Mouse (Mus musculus): ENCODE data around the gene Bub1. TPM values are rescaled to one million over a fixed set of nuclear protein-coding genes. Genes with fewer than 3 reads are reported as not detected.

The Bub1 gene
- polyA plus RNA-seq (2015; fragmentation: Nextera tagmentation; extraction: Ambion mirVana) = 36.5 and 43.4 TPM in 2 replicates

DNA sequence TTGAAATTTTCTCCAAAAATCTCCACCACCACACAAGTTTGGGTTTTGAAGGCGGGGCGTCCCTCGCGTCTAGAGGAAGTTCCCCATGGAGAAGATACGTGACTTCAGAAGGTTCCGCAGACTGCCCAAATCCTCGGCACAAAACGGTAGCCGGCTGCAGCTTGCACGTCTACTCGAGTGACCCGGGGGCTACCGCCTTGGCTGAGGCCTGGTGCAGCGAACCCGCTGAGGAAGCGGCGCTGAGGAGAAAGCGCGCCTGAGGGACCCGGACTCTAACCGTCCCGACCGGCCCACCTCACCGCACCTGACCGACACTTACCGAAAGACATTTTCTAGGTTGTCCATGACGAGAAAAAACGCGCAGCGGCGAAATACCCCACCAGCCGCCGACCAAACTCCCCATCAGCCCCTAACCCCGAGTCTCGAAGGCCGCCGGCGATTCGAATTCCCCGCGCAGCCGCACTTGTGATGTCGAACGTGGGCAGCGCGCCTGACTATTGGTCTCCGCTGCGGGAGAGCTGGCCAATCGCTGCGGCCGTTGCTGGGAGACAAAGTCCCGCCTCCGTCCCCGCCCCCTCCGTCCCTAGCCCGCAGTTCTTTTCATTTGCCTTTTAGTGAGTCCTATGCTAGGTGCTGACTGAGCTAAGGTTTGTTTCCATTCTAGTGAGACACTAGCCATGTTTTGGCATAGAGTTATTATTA lies at the start of gene Bub1:
Gene Bub1 (minus strand): TSS at position 465 of the 702 bp plus-strand sequence.
- H3K9me3 ChIP-seq = no peaks in the 10 kb centered on the region
- H3K36me3 ChIP-seq = 0 out of 2 replicates have a peak, but pooled peaks cover 2% of the 10 kb centered on the region
- peak; percentile 99 for ATAC-seq
- peak within 1 kb of the TSS; percentile 65 for H3K9ac ChIP-seq
- peak within 1 kb of the TSS; percentile 76 for H3K4me2 ChIP-seq (replicated peaks)
- H3K4me1 ChIP-seq (replicated peaks) = peaks cover 4% of the 10 kb centered on the region; the same call in 1 of the 2 replicates
- H3K27me3 ChIP-seq (replicated peaks) = no peaks in the 10 kb centered on the region
- H3K4me3 ChIP-seq (replicated peaks) = peak within 1 kb of the TSS; percentile 86
- H3K27ac ChIP-seq = no peak within 1 kb of the TSS
- WGBS = under 1% methylated on average over 56 of the region's 56 CpGs

GRCm38 (mm10) chr2:127881063-127881462 lies 49.4 kb upstream of the Bub1 start:
- no peak for ATAC-seq
- Histone ChIP-seq H3K36me3 (no peaks in the 10 kb centered on the region), H3K9me3 (no peaks in the 10 kb centered on the region), H3K9ac (no peak overlapping the region), H3K27me3 (replicated peaks) (no peaks in the 10 kb centered on the region), H3K4me1 (replicated peaks) (no peaks in the 10 kb centered on the region), H3K4me3 (replicated peaks) (no peak overlapping the region), H3K4me2 (replicated peaks) (no peak overlapping the region), H3K27ac (no peak overlapping the region)
- WGBS = 61% methylated on average over 5 of the region's 5 CpGs

DNA sequence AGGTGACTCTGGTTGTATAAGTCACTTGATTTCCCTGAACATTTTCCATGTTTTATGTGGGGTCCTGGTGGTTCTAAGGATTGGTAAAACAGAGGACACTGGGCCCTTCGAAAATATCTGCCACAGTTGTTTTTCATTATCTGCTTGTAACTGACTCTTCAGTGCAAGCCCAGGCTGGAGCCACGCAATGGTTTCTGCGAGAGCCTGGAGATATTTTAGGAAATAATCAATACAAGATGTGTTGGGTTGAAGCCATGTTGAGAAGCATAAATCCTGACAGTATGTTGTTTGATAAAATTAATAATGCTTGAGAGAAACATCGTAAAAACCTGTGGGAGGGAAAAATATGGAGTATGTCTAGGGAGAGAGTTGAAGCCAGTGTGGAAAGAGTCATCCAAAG lies 32.7 kb upstream of the Bub1 start:
- H3K4me2 ChIP-seq (replicated peaks) = no peak overlapping the region
- H3K9me3 ChIP-seq = no peaks in the 10 kb centered on the region
- no peaks in the 10 kb centered on the region for H3K4me1 ChIP-seq (replicated peaks)
- H3K9ac ChIP-seq = no peak overlapping the region
- no peak overlapping the region for H3K27ac ChIP-seq
- no peaks in the 10 kb centered on the region for H3K36me3 ChIP-seq
- no peak overlapping the region for H3K4me3 ChIP-seq (replicated peaks)
- no peaks in the 10 kb centered on the region for H3K27me3 ChIP-seq (replicated peaks)
- ATAC-seq = no peak
- 83% methylated on average over 4 of the region's 4 CpGs for WGBS

DNA sequence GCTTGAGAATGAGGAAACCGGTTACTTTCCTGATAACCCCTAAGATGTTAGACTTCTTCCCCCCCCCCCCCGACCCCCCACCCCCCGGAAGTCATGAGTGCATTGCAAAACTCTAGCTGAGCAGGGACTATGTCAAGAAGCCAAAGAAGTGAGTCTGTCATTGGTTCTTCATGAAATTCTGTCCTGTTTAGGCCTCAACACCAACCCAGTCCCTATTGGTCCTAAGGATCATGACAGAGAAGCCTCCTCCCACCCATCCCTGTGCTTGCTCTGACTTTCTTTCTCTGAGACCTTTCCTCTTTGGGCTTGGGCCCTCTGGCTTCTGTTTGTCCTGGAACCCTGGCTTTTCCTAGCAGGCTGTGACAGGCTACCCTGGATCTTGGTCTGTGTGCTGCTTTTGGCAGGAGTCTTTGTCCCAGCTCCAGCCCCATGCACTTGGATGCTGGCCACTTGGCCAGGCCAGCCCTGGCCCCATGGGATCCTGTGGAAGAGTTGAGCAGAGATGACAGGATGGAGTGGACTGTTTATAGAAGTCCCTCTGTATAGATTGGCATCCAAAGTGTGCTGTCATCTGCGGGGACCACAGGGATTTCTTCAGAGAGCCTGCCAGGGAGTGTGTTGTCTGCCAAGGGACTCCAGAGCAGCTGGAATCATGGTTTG lies 22.8 kb upstream of the Bub1 start:
- WGBS = 63% methylated on average over 3 of the region's 4 CpGs
- H3K9me3 ChIP-seq = no peaks in the 10 kb centered on the region
- H3K9ac ChIP-seq = no peak overlapping the region
- no peak overlapping the region for H3K4me2 ChIP-seq (replicated peaks)
- H3K27me3 ChIP-seq (replicated peaks) = no peaks in the 10 kb centered on the region
- peak; percentile 45; the same call in 1 of the 2 replicates for ATAC-seq
- no peak overlapping the region for H3K27ac ChIP-seq
- H3K4me1 ChIP-seq (replicated peaks) = no peaks in the 10 kb centered on the region
- H3K36me3 ChIP-seq = no peaks in the 10 kb centered on the region
- no peak overlapping the region for H3K4me3 ChIP-seq (replicated peaks)

DNA sequence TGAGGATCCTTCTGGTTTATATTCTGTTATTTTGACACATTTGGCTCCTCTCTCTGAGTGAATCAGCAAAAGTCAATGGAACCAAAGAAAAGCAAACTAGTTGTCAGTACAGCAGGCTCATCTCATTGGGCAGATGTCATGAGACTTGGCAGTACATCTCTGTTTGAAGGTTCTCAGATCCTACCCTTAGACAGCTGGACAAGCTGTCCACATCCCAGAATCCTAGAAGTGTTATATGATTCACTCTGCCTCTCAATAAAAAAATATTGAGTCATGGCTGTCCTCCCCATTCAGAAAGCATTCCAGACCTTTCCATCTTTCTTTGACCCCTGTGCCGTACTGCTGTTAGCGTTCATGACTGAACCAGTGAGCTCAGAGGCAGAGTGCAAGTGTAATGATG lies 18.7 kb upstream of the Bub1 start:
- ATAC-seq = no peak
- Histone ChIP-seq H3K4me3 (replicated peaks) (no peak overlapping the region), H3K27me3 (replicated peaks) (no peaks in the 10 kb centered on the region), H3K9ac (no peak overlapping the region), H3K4me1 (replicated peaks) (no peaks in the 10 kb centered on the region), H3K4me2 (replicated peaks) (no peak overlapping the region), H3K9me3 (no peaks in the 10 kb centered on the region), H3K27ac (no peak overlapping the region), H3K36me3 (no peaks in the 10 kb centered on the region)
- 63% methylated on average over 2 of the region's 2 CpGs for whole genome bisulfite sequencing

DNA sequence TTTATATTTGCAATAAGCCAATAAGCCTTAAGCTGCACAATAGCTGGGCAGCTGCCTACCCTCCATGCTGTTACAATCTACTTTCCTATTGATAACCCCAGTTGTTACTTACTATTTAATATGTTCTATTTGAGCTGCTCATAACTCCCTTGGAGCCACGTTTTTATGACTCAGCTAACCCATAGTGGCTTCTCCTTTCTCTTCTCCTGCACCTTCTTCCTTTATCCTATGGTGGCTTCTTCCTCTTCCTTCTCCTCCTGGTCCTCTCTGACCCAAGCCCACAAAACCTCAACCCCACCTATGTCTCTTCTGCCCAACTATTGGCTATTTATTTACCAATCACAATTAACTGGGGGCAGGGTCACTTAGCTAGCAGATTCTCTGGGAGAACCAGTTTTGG lies 14.9 kb upstream of the Bub1 start:
- Histone ChIP-seq H3K9me3 (no peaks in the 10 kb centered on the region), H3K36me3 (no peaks in the 10 kb centered on the region), H3K27ac (no peak overlapping the region), H3K4me3 (replicated peaks) (no peak overlapping the region), H3K4me1 (replicated peaks) (no peaks in the 10 kb centered on the region), H3K9ac (no peak overlapping the region), H3K4me2 (replicated peaks) (no peak overlapping the region), H3K27me3 (replicated peaks) (no peaks in the 10 kb centered on the region)
- ATAC-seq = no peak
- 35% methylated on average over 1 of the region's 1 CpGs for WGBS

DNA sequence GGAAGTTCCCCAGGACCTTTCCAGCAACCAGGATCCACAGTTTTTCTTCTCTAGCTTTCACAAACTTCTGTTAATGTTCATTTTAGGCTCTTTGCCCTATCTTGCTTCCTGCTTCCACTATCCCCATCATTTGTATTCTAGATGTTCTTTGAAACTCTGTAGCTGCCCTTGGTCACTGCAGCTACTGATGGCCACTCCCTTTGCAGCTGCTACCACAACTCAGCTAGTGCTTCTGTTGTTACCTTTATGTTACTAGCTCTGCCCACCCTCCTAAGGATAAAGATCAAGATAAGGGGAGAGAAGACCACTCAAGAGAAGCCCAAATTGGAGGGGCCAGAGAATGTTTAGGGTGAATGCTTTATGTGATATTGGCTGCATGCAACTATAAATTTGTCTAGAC lies 14.3 kb upstream of the Bub1 start:
- H3K9me3 ChIP-seq = no peaks in the 10 kb centered on the region
- H3K27ac ChIP-seq = no peak overlapping the region
- no peak overlapping the region for H3K4me2 ChIP-seq (replicated peaks)
- H3K4me3 ChIP-seq (replicated peaks) = no peak overlapping the region
- H3K4me1 ChIP-seq (replicated peaks) = no peaks in the 10 kb centered on the region
- H3K27me3 ChIP-seq (replicated peaks) = peaks cover under 1% of the 10 kb centered on the region; the same call in 1 of the 2 replicates
- H3K9ac ChIP-seq = no peak overlapping the region
- no peaks in the 10 kb centered on the region for H3K36me3 ChIP-seq
- ATAC-seq = no peak

- 41% methylated on average over 7 of the region's 7 CpGs for WGBS
- no peak overlapping the region for H3K9ac ChIP-seq
- no peak for ATAC-seq
Measured at GRCm38 (mm10) chr2:127845346-127845982, 13.8 kb upstream of the Bub1 start.

DNA sequence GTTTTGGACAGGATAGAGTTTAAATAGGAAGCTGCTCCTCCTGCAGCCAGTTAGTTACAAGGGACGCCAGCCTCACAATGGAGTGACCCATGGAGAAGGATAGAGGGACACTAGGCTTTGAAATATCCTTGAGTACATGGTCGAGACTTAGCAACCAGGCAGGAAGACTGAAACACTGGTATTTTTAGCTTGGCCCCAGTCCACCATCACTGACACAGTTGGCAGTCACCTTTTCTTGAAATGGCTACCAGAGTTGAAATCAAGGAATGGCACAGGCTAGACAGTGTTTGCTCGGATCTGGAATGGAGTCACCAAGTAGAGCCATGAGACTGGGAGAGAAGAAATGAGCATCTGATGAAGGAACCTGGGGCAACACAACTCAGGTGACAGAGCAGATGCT lies 10.8 kb upstream of the Bub1 start:
- WGBS = 79% methylated on average over 3 of the region's 3 CpGs
- ATAC-seq = no peak
- no peak overlapping the region for H3K27ac ChIP-seq

More at GRCm38 (mm10) chr2:127845346-127845982, 13.8 kb upstream of the Bub1 start:
- H3K27ac ChIP-seq = no peak overlapping the region
- H3K4me2 ChIP-seq (replicated peaks) = no peak overlapping the region
- H3K4me1 ChIP-seq (replicated peaks) = no peaks in the 10 kb centered on the region
- peaks cover 2% of the 10 kb centered on the region; the same call in 1 of the 2 replicates for H3K27me3 ChIP-seq (replicated peaks)
- no peaks in the 10 kb centered on the region for H3K9me3 ChIP-seq
- no peaks in the 10 kb centered on the region for H3K36me3 ChIP-seq
- H3K4me3 ChIP-seq (replicated peaks) = no peak overlapping the region

DNA sequence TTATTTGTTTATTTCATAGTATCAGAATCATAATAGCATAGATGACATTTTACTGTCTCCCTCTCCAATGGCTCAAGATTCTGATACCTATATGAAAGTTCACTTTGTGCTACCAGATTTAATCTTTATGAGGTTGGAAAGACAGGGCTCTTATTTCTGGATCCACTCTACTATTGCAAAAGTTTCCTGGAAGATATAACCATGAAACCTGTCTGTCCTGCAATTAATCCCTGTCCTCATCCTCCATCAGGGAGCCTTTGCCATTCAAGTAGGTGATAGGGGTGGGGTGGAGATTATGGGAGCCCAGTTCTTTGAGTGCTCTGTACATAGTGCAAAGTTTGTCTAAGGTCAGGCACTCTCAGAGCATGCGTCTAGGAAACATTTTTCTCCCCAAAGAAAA lies 9.7 kb upstream of the Bub1 start:
- no peak overlapping the region for H3K4me2 ChIP-seq (replicated peaks)
- peaks cover 23% of the 10 kb centered on the region for H3K27me3 ChIP-seq (replicated peaks)
- no peak for ATAC-seq
- H3K4me3 ChIP-seq (replicated peaks) = no peak overlapping the region
- H3K36me3 ChIP-seq = no peaks in the 10 kb centered on the region
- 60% methylated on average over 1 of the region's 1 CpGs for WGBS
- H3K9me3 ChIP-seq = no peaks in the 10 kb centered on the region
- no peak overlapping the region for H3K27ac ChIP-seq
- no peaks in the 10 kb centered on the region for H3K4me1 ChIP-seq (replicated peaks)
- no peak overlapping the region for H3K9ac ChIP-seq

More for the DNA sequence above, 10.8 kb upstream of the Bub1 start:
- Histone ChIP-seq H3K36me3 (no peaks in the 10 kb centered on the region), H3K4me3 (replicated peaks) (no peak overlapping the region), H3K9me3 (no peaks in the 10 kb centered on the region), H3K27me3 (replicated peaks) (peaks cover 23% of the 10 kb centered on the region), H3K4me1 (replicated peaks) (no peaks in the 10 kb centered on the region), H3K4me2 (replicated peaks) (no peak overlapping the region), H3K9ac (no peak overlapping the region)

DNA sequence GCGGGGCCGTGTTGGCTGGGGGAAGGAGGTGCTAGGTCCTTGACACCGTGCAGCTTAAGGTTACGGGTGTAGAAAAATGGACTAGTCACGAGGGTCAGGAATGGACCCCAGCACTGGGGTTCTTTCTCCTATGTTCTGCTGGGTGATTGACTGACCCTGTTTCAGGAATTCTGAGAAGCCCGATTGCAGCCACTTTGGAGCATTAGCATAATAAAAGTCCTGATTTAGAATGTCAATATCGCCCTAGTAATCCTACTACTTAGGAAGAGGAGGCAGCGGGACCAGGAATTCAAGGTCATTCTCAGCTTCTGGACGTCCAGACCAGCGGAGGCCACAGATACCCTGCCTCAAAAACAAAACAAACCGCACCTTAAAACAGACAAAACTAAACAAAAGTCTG lies 7.8 kb upstream of the Bub1 start:
- no peaks in the 10 kb centered on the region for H3K9me3 ChIP-seq

DNA sequence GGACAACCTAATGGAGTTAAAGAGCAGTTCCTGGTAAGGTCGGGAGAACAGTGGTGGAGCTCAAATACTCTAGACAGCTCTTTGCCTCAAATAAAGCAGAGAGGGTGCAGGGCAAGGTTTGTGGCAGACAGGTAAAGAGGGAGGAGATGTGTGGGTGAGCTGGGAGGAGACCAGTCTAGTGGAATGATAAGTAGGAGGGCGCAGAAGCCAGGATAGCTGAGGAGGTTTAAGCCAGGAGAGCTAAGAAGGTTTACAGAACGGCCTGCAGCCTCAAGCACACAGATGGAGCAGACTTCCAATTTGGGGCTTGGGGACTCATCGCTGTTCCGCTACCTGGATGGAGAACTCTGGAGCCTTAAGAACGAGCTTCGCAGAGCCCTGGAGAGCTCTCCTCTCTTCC lies 6.9 kb upstream of the Bub1 start, which contains the start of gene Acoxl:
Gene Acoxl (plus strand): TSS at position 301 of the 400 bp plus-strand sequence.
- no peaks in the 10 kb centered on the region for H3K36me3 ChIP-seq
- WGBS = 55% methylated on average over 7 of the region's 7 CpGs
- H3K4me3 ChIP-seq (replicated peaks) = no peak within 1 kb of the TSS
- no peak for ATAC-seq
- peaks cover 23% of the 10 kb centered on the region for H3K27me3 ChIP-seq (replicated peaks)
- no peaks in the 10 kb centered on the region for H3K9me3 ChIP-seq
- H3K9ac ChIP-seq = no peak within 1 kb of the TSS
- H3K27ac ChIP-seq = no peak within 1 kb of the TSS
- no peaks in the 10 kb centered on the region for H3K4me1 ChIP-seq (replicated peaks)
- H3K4me2 ChIP-seq (replicated peaks) = no peak within 1 kb of the TSS

More for the DNA sequence above, 7.8 kb upstream of the Bub1 start:
- Histone ChIP-seq H3K36me3 (no peaks in the 10 kb centered on the region), H3K4me1 (replicated peaks) (no peaks in the 10 kb centered on the region), H3K27ac (no peak overlapping the region), H3K4me2 (replicated peaks) (no peak overlapping the region), H3K27me3 (replicated peaks) (peaks cover 23% of the 10 kb centered on the region), H3K4me3 (replicated peaks) (no peak overlapping the region), H3K9ac (no peak overlapping the region)
- 18% methylated on average over 11 of the region's 11 CpGs for WGBS
- no peak for ATAC-seq
